Mouse (Mus musculus): ENCODE results near the gene Pdia5. TPM values are rescaled to one million over a fixed set of nuclear protein-coding genes. Genes with fewer than 3 reads are reported as not detected.

Pdia5 gene
- polyA plus RNA-seq, 1 experiment from 2014 or later = 25.5 TPM

- WGBS = 57% methylated on average over 1 of the region's 1 CpGs
- Histone ChIP-seq H3K9ac (no peak overlapping the region), H3K27me3 (no peaks in the 10 kb centered on the region), H3K4me2 (replicated peaks) (no peak overlapping the region), H3K4me1 (0 out of 2 replicates have a peak, but pooled peaks cover 2% of the 10 kb centered on the region), H3K36me3 (no peaks in the 10 kb centered on the region), H3K27ac (no peak overlapping the region), H3K9me3 (replicated peaks) (no peaks in the 10 kb centered on the region), H3K4me3 (no peak overlapping the region)
- ATAC-seq (ENCODE audit: low FRiP score) = no peak
Measured at GRCm38 (mm10) chr16:35477273-35477672, 13.4 kb downstream of the Pdia5 start.

- Histone ChIP-seq H3K4me2 (replicated peaks) (no peak overlapping the region), H3K4me1 (0 out of 2 replicates have a peak, but pooled peaks cover 3% of the 10 kb centered on the region), H3K27ac (no peak overlapping the region), H3K27me3 (no peaks in the 10 kb centered on the region), H3K4me3 (no peak overlapping the region), H3K9ac (no peak overlapping the region), H3K36me3 (no peaks in the 10 kb centered on the region), H3K9me3 (replicated peaks) (no peaks in the 10 kb centered on the region)
- ATAC-seq (ENCODE audit: low FRiP score) = no peak
- WGBS = 91% methylated on average over 14 of the region's 14 CpGs
Measured at GRCm38 (mm10) chr16:35472569-35473275, 18.0 kb downstream of the Pdia5 start.

- no peak overlapping the region for H3K4me3 ChIP-seq
- H3K36me3 ChIP-seq = no peaks in the 10 kb centered on the region
- H3K4me2 ChIP-seq (replicated peaks) = no peak overlapping the region
- H3K9ac ChIP-seq = no peak overlapping the region
- WGBS = 89% methylated on average over 17 of the region's 17 CpGs
- ATAC-seq (ENCODE audit: low FRiP score) = no peak
- no peaks in the 10 kb centered on the region for H3K27me3 ChIP-seq
- 0 out of 2 replicates have a peak, but pooled peaks cover 3% of the 10 kb centered on the region for H3K4me1 ChIP-seq
- H3K27ac ChIP-seq = no peak overlapping the region
- no peaks in the 10 kb centered on the region for H3K9me3 ChIP-seq (replicated peaks)
Measured at GRCm38 (mm10) chr16:35471841-35472568, 18.7 kb downstream of the Pdia5 start.

- ATAC-seq (ENCODE audit: low FRiP score) = no peak
- Histone ChIP-seq H3K27ac (no peak overlapping the region), H3K27me3 (no peaks in the 10 kb centered on the region), H3K4me3 (no peak overlapping the region), H3K4me1 (0 out of 2 replicates have a peak, but pooled peaks cover 3% of the 10 kb centered on the region), H3K4me2 (replicated peaks) (no peak overlapping the region), H3K36me3 (no peaks in the 10 kb centered on the region), H3K9ac (no peak overlapping the region), H3K9me3 (replicated peaks) (no peaks in the 10 kb centered on the region)
- 87% methylated on average over 8 of the region's 8 CpGs for WGBS
Measured at GRCm38 (mm10) chr16:35470983-35471382, 19.7 kb downstream of the Pdia5 start.

GRCm38 (mm10) chr16:35470096-35470495 is 20.6 kb downstream of the Pdia5 start:
- Histone ChIP-seq H3K9ac (no peak overlapping the region), H3K9me3 (replicated peaks) (no peaks in the 10 kb centered on the region), H3K4me3 (no peak overlapping the region), H3K27me3 (no peaks in the 10 kb centered on the region), H3K4me1 (peaks cover 9% of the 10 kb centered on the region; the same call in 1 of the 2 replicates), H3K27ac (no peak overlapping the region), H3K4me2 (replicated peaks) (no peak overlapping the region), H3K36me3 (no peaks in the 10 kb centered on the region)
- no peak for ATAC-seq (ENCODE audit: low FRiP score)
- 94% methylated on average over 8 of the region's 8 CpGs for WGBS

GRCm38 (mm10) chr16:35469016-35469415 is 21.7 kb downstream of the Pdia5 start:
- Histone ChIP-seq H3K9ac (no peak overlapping the region), H3K4me2 (replicated peaks) (no peak overlapping the region), H3K27me3 (no peaks in the 10 kb centered on the region), H3K4me3 (no peak overlapping the region), H3K36me3 (no peaks in the 10 kb centered on the region), H3K4me1 (peaks cover 20% of the 10 kb centered on the region), H3K9me3 (replicated peaks) (no peaks in the 10 kb centered on the region), H3K27ac (no peak overlapping the region)
- no peak for ATAC-seq (ENCODE audit: low FRiP score)
- WGBS = 74% methylated on average over 6 of the region's 6 CpGs

GRCm38 (mm10) chr16:35467044-35467443 is 23.6 kb downstream of the Pdia5 start:
- Histone ChIP-seq H3K4me1 (peaks cover 20% of the 10 kb centered on the region), H3K9me3 (replicated peaks) (no peaks in the 10 kb centered on the region), H3K4me2 (replicated peaks) (no peak overlapping the region), H3K9ac (no peak overlapping the region), H3K27ac (no peak overlapping the region), H3K4me3 (no peak overlapping the region), H3K36me3 (no peaks in the 10 kb centered on the region), H3K27me3 (no peaks in the 10 kb centered on the region)
- no peak for ATAC-seq (ENCODE audit: low FRiP score)
- WGBS = 88% methylated on average over 2 of the region's 2 CpGs

GRCm38 (mm10) chr16:35465808-35466351 is 24.8 kb downstream of the Pdia5 start:
- no peak overlapping the region for H3K4me3 ChIP-seq
- no peak overlapping the region for H3K9ac ChIP-seq
- no peak overlapping the region for H3K27ac ChIP-seq
- peaks cover 20% of the 10 kb centered on the region for H3K4me1 ChIP-seq
- no peak overlapping the region for H3K4me2 ChIP-seq (replicated peaks)
- H3K36me3 ChIP-seq = 0 out of 2 replicates have a peak, but pooled peaks cover 4% of the 10 kb centered on the region
- H3K27me3 ChIP-seq = no peaks in the 10 kb centered on the region
- H3K9me3 ChIP-seq (replicated peaks) = no peaks in the 10 kb centered on the region
- no peak for ATAC-seq (ENCODE audit: low FRiP score)
- 85% methylated on average over 4 of the region's 4 CpGs for WGBS

GRCm38 (mm10) chr16:35464686-35465308 is 25.9 kb downstream of the Pdia5 start:
- H3K27ac ChIP-seq = peak overlapping the region; percentile 56
- ATAC-seq (ENCODE audit: low FRiP score) = peak; percentile 77
- peaks cover 19% of the 10 kb centered on the region for H3K4me1 ChIP-seq
- no peaks in the 10 kb centered on the region for H3K27me3 ChIP-seq
- H3K9ac ChIP-seq = no peak overlapping the region
- H3K4me3 ChIP-seq = no peak overlapping the region
- H3K9me3 ChIP-seq (replicated peaks) = no peaks in the 10 kb centered on the region
- 0 out of 2 replicates have a peak, but pooled peaks cover 4% of the 10 kb centered on the region for H3K36me3 ChIP-seq
- 36% methylated on average over 12 of the region's 12 CpGs for WGBS
- H3K4me2 ChIP-seq (replicated peaks) = 0 out of 2 replicates have a peak overlapping the region, but pooled peaks have one; percentile 13

GRCm38 (mm10) chr16:35463708-35464107 is 27.0 kb downstream of the Pdia5 start:
- ATAC-seq (ENCODE audit: low FRiP score) = no peak
- peaks cover 23% of the 10 kb centered on the region for H3K4me1 ChIP-seq
- no peak overlapping the region for H3K27ac ChIP-seq
- no peak overlapping the region for H3K4me3 ChIP-seq
- H3K36me3 ChIP-seq = 0 out of 2 replicates have a peak, but pooled peaks cover 4% of the 10 kb centered on the region
- H3K9me3 ChIP-seq (replicated peaks) = no peaks in the 10 kb centered on the region
- no peaks in the 10 kb centered on the region for H3K27me3 ChIP-seq
- H3K4me2 ChIP-seq (replicated peaks) = no peak overlapping the region
- no peak overlapping the region for H3K9ac ChIP-seq
- 86% methylated on average over 10 of the region's 10 CpGs for WGBS

GRCm38 (mm10) chr16:35462955-35463354 is 27.7 kb downstream of the Pdia5 start:
- H3K4me3 ChIP-seq = no peak overlapping the region
- no peak for ATAC-seq (ENCODE audit: low FRiP score)
- H3K27ac ChIP-seq = no peak overlapping the region
- peaks cover 4% of the 10 kb centered on the region; the same call in 1 of the 2 replicates for H3K36me3 ChIP-seq
- H3K9ac ChIP-seq = no peak overlapping the region
- peaks cover 23% of the 10 kb centered on the region for H3K4me1 ChIP-seq
- 89% methylated on average over 7 of the region's 7 CpGs for WGBS
- no peak overlapping the region for H3K4me2 ChIP-seq (replicated peaks)
- H3K27me3 ChIP-seq = no peaks in the 10 kb centered on the region
- H3K9me3 ChIP-seq (replicated peaks) = no peaks in the 10 kb centered on the region

GRCm38 (mm10) chr16:35459584-35459983 is 31.1 kb downstream of the Pdia5 start:
- 58% methylated on average over 7 of the region's 7 CpGs for WGBS
- Histone ChIP-seq H3K9me3 (replicated peaks) (no peaks in the 10 kb centered on the region), H3K4me1 (peaks cover 11% of the 10 kb centered on the region), H3K4me3 (no peak overlapping the region), H3K27me3 (no peaks in the 10 kb centered on the region), H3K4me2 (replicated peaks) (no peak overlapping the region), H3K36me3 (peaks cover 12% of the 10 kb centered on the region; the same call in 1 of the 2 replicates), H3K27ac (no peak overlapping the region), H3K9ac (no peak overlapping the region)
- ATAC-seq (ENCODE audit: low FRiP score) = no peak

Data from hindbrain, embryonic 12.5 days (tissue).